Mouse (Mus musculus) telencephalon, adult 2 months (tissue): ENCODE results near the gene Mrgprh.
"Not testable (repeated sequence)": the region's sequence is repeated elsewhere in the genome, so short reads cannot be mapped to it uniquely, and the experiment has no call there.

Experiments
- DNase-seq: peaks from one replicate; pipeline ENCODE4 v3.0.0-alpha.2; 2011; ENCODE audit warnings: low read depth, low spot score

The Mrgprh gene

GRCm38 (mm10) chr17:12868043-12868442, 7.8 kb upstream of the Mrgprh start, which contains the start of gene Mas1:
TSS of gene Mas1 (minus strand) at chr17:12868143.
- no peak for DNase-seq

GRCm38 (mm10) chr17:12868640-12869039, 7.2 kb upstream of the Mrgprh start:
- DNase-seq = no peak

GRCm38 (mm10) chr17:12872275-12873028, 3.4 kb upstream of the Mrgprh start:
- peak; percentile 68 for DNase-seq

GRCm38 (mm10) chr17:12880178-12880577, 4.3 kb downstream of the Mrgprh start:
- peak; percentile 67 for DNase-seq

- no peak for DNase-seq
Measured at GRCm38 (mm10) chr17:12881216-12881615, 5.4 kb downstream of the Mrgprh start.

- DNase-seq = no peak
Measured at GRCm38 (mm10) chr17:12886620-12887019, 10.8 kb downstream of the Mrgprh start.

- no peak for DNase-seq
Measured at GRCm38 (mm10) chr17:12887021-12887775, 11.4 kb downstream of the Mrgprh start.

GRCm38 (mm10) chr17:12891054-12891453, 15.2 kb downstream of the Mrgprh start:
- DNase-seq = no peak

GRCm38 (mm10) chr17:12892033-12892432, 16.2 kb downstream of the Mrgprh start:
- DNase-seq = no peak

GRCm38 (mm10) chr17:12897674-12898073, 21.8 kb downstream of the Mrgprh start:
- no peak for DNase-seq

GRCm38 (mm10) chr17:12898607-12899006, 22.8 kb downstream of the Mrgprh start:
- DNase-seq = not testable (repeated sequence)

GRCm38 (mm10) chr17:12902291-12902690, 26.5 kb downstream of the Mrgprh start:
- no peak for DNase-seq

GRCm38 (mm10) chr17:12903372-12904333, 27.8 kb downstream of the Mrgprh start:
- DNase-seq = no peak

GRCm38 (mm10) chr17:12904349-12904748, 28.5 kb downstream of the Mrgprh start:
- DNase-seq = no peak

GRCm38 (mm10) chr17:12905810-12906209, 30.0 kb downstream of the Mrgprh start:
- no peak for DNase-seq

- no peak for DNase-seq
Measured at GRCm38 (mm10) chr17:12906436-12906835, 30.6 kb downstream of the Mrgprh start.

- no peak for DNase-seq
Measured at GRCm38 (mm10) chr17:12909361-12910280, 33.8 kb downstream of the Mrgprh start, which contains the start of gene Pnldc1. TSS of gene Pnldc1 (minus strand) at chr17:12910230.

GRCm38 (mm10) chr17:12910391-12910790, 34.6 kb downstream of the Mrgprh start:
- DNase-seq = no peak

- DNase-seq = no peak
Measured at GRCm38 (mm10) chr17:12915488-12915880, 39.6 kb downstream of the Mrgprh start, which contains the start of gene Tcp1. TSS of gene Tcp1 (plus strand) at chr17:12915701.

- DNase-seq = peak; percentile 100
Measured at GRCm38 (mm10) chr17:12915881-12916583, 40.2 kb downstream of the Mrgprh start, which contains the start of gene Mrpl18. TSS of gene Mrpl18 (minus strand) at chr17:12916345.
